Mouse (Mus musculus): Measurements from ENCODE around the gene Slc6a19.

The Slc6a19 gene

DNA sequence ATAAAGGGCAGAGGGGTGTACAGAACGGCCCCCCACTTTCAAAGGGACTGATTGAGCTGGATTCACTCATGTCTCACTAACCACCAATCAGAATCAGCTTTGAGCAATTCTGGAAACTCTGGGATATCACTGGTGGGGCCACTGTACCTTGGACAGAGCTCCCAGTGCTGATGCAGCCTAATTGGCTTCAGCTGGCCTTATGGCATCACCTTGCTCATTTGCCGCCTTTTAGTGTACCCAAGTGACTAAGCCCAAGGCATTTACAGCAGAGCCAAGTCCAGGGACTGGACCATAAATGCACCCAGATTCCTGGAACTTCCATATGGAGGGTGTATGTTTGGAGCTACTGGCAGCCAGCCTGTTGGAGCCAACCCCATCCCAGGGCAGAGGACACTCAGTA, 45.7 kb downstream of the Slc6a19 start:
- no peak for DNase-seq (ENCODE audit: low spot score)

GRCm38 (mm10) chr13:73654976-73655375, 49.7 kb downstream of the Slc6a19 start:
- DNase-seq (ENCODE audit: low spot score) = no peak

DNA sequence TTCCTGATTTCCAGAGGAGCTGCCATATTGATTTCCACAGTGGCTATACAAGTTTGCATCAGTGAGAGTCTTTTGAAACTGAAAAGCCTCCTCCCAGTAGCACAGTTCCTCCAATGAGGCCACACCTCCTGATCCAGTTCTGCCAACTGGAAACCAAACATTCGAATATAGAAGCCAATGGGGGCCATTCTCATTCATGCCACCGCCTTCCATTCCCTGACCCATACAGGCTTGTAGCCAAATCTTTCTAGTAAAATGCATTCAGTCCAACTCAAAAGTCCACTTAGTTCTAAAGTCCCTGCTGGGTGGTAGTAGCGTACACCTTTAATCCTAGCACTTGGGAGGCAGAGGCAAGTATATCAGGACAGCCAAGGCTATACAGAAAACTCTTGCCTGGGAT, 51.4 kb downstream of the Slc6a19 start:
- DNase-seq (ENCODE audit: low spot score) = no peak

- DNase-seq (ENCODE audit: low spot score) = peak; percentile 41
Measured at GRCm38 (mm10) chr13:73646397-73647087, 58.1 kb downstream of the Slc6a19 start.

DNA sequence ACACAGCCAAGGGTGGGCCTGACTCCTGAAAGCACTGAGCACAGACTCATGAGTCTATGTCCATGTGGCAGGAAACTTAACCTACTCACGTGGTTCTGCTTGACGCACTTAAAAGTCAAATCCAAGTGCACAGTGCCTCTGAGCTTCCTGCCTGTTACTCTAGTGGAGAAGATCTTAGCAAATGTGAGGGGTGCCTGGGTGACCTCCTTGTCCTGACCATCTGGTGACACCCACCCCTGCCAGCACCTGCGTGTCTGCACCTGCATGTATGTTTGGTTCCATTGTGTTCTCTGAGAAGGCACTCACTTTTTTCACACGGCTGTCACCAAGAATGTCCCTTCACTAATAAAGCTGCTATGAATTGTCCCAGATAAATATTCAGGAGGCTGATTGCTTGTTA, 63.4 kb downstream of the Slc6a19 start:
- DNase-seq (ENCODE audit: low spot score) = no peak

DNA sequence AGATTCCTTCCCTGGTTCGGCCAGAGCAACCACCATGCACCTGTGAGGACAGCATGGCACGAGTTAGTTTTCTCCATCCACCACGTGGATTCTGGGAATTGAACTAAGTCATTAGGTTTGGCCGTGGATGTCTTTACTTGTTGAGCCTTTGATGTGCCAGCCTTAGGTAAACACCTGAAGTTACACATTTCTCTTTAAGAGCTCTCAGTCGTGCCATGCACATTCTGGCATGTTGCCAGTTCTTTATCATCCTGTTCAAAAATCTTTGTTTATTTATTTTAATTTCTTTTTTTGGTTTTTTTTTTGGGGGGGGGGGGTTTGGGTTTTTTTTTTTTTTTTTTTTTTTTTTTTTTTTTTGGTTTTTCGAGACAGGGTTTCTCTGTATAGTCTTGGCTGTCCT, 66.8 kb downstream of the Slc6a19 start:
- DNase-seq (ENCODE audit: low spot score) = no peak

- DNase-seq (ENCODE audit: low spot score) = no peak
Measured at GRCm38 (mm10) chr13:73631837-73632236, 72.8 kb downstream of the Slc6a19 start.
